Mouse (Mus musculus): Measurements from ENCODE around the gene Maml2.

GRCm38 (mm10) chr9:13307226-13307625 lies 9.5 kb downstream of the Maml2 start:
- TF ChIP-seq CTCF (conservative IDR thresholded peaks at IDR 0.05; ENCODE audit: low read length) (no peak), NANOG (IDR thresholded peaks at IDR 0.05; ENCODE audit: borderline replicate concordance, low read length) (no peak)

Measured in E14TG2a.4 (cell line).